Mouse (Mus musculus) bone marrow, adult 2 months (tissue): ENCODE measurements around the gene Fgf2. TPM values are rescaled to one million over a fixed set of nuclear protein-coding genes. Genes with fewer than 3 reads are reported as not detected.

ENCODE experiments used
- H3K27ac ChIP-seq: fragments of 200-500 bp; 2 replicates; pipeline ENCODE4 v1.5.1; 2012; ENCODE audit warnings: low read depth, mild to moderate bottlenecking, control low read depth, inconsistent platforms, low read length; ENCODE audit not compliant: control insufficient read depth, poor library complexity, insufficient read depth
- H3K4me1 ChIP-seq: fragments of 200-500 bp; 2 replicates; pipeline ENCODE4 v1.6.1; 2011; ENCODE audit warnings: low read length; ENCODE audit not compliant: control insufficient read depth, insufficient read depth
- H3K4me3 ChIP-seq: fragments of 200-500 bp; replicated peaks from 2 replicates; pipeline ENCODE3; 2011; ENCODE audit warnings: mild to moderate bottlenecking, low read depth, low read length, control low read depth; ENCODE audit not compliant: control insufficient read depth
- CTCF ChIP-seq: fragments of 200-500 bp; IDR thresholded peaks from 2 replicates; pipeline ENCODE4 v1.5.1; 2011; ENCODE audit warnings: low read length, control low read depth; ENCODE audit not compliant: control insufficient read depth, insufficient read depth
- POLR2A ChIP-seq: fragments of 200-500 bp; IDR thresholded peaks from 2 replicates; pipeline ENCODE4 v1.6.1; 2011; ENCODE audit warnings: low read depth, mild to moderate bottlenecking, control low read depth, low read length, borderline replicate concordance; ENCODE audit not compliant: control insufficient read depth
- WGBS: fragments of 180-500 bp; shearing (Covaris S2); methylation state at CpG from one replicate; pipeline ENCODE4 v1.1.7; 2018; 5-methylcytosine and 5-hydroxymethylcytosine counted together
- polyA plus RNA-seq: library from polyadenylated mRNA; stranded (reverse); fragments of >200 nt; gene quantifications from 2 replicates; pipeline ENCODE4 v1.2.4, GENCODE M21; 2011; ENCODE audit warnings: low replicate concordance; ENCODE audit not compliant: missing spikeins, insufficient read depth, insufficient read length

Gene Fgf2
- polyA plus RNA-seq, 1 experiment = 0.67 TPM

- TF ChIP-seq POLR2A (no peak), CTCF (no peak)
- H3K4me3 ChIP-seq = no peak overlapping the region
- H3K27ac ChIP-seq = no peak overlapping the region
- WGBS = 57% methylated on average over 4 of the region's 4 CpGs
- no peaks in the 10 kb centered on the region; the same call in 1 of the 2 replicates for H3K4me1 ChIP-seq
These were observed 18.4 kb downstream of the Fgf2 start for GRCm38 (mm10) chr3:37366381-37367053.

GRCm38 (mm10) chr3:37370407-37370806, 22.3 kb downstream of the Fgf2 start:
- Histone ChIP-seq H3K4me1 (no peaks in the 10 kb centered on the region; the same call in 1 of the 2 replicates), H3K4me3 (no peak overlapping the region), H3K27ac (no peak overlapping the region)
- no peak for TF ChIP-seq CTCF
- no peak for TF ChIP-seq POLR2A
- 60% methylated on average over 4 of the region's 4 CpGs for WGBS

GRCm38 (mm10) chr3:37373712-37374111, 25.6 kb downstream of the Fgf2 start:
- Histone ChIP-seq H3K4me3 (no peak overlapping the region), H3K4me1 (no peaks in the 10 kb centered on the region; the same call in 1 of the 2 replicates), H3K27ac (no peak overlapping the region)
- TF ChIP-seq CTCF (no peak), POLR2A (no peak)
- 89% methylated on average over 11 of the region's 11 CpGs for WGBS

DNA sequence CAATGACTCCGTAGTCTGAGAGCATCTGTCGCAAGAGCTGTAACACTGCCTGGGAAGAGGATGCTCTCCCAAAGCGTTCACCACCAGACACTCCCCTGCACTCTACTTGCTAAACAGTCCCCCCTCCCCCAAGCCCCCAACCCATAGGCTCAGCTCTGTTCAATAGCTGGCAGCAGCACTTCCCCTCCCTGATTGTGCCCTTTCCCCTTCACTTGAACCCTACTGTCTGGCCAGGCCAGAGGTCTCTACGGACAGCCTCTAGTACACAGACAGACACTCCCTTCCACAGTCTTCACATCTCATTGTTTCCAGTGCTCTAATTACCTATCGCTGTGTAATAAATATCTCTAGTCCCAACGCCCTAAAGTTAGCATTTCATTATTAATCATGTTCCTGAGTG, 29.8 kb downstream of the Fgf2 start:
- no peaks in the 10 kb centered on the region for H3K4me1 ChIP-seq
- no peak overlapping the region for H3K27ac ChIP-seq
- TF ChIP-seq CTCF (no peak), POLR2A (no peak)
- no peak overlapping the region for H3K4me3 ChIP-seq
- 86% methylated on average over 6 of the region's 6 CpGs for WGBS

DNA sequence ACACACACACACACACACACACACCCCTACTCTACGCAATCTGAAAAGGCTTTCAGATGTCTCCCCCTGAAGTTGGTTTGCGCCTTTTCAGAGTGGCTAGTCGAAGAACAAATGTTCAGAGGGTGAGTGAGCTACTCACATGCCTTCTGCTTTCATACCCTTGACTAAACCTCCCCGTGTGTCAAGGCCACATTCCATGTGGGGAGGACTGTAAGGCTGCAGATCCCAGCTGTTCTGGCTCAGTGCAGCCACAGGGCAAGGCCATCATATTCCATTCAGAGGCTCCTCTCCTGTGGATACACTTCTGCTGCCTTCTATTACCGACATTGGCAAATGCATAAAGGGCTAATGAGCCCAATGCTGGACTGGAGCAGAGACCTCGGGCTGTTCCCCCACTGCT, 30.3 kb downstream of the Fgf2 start:
- H3K4me1 ChIP-seq = no peaks in the 10 kb centered on the region
- TF ChIP-seq POLR2A = no peak
- no peak for TF ChIP-seq CTCF
- WGBS = 86% methylated on average over 6 of the region's 6 CpGs

DNA sequence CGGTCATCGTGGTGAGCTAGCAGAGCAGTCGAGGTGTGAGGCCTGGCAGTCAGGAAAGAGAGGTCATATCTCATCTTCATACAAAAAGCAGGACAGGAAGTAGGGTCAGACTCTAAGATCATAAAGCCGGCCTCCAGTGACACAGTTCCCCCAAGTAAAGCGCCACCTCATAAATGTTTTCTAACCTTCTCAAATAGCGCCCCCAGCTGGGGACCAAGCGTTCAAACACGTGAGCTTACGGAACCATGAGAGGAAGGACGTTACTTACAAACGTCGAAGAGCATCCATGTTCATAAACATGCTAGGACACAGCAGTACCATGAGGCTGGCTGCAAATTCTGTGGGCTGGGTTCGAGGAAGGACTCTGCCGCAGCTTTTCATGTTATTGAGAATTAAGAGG, 31.1 kb downstream of the Fgf2 start:
- H3K4me3 ChIP-seq = no peak overlapping the region
- WGBS = 77% methylated on average over 14 of the region's 14 CpGs
- no peak overlapping the region for H3K27ac ChIP-seq
- H3K4me1 ChIP-seq = no peaks in the 10 kb centered on the region
- no peak for TF ChIP-seq POLR2A
- no peak for TF ChIP-seq CTCF

More for the DNA sequence above, 30.3 kb downstream of the Fgf2 start:
- Histone ChIP-seq H3K27ac (no peak overlapping the region), H3K4me3 (no peak overlapping the region)

- 77% methylated on average over 18 of the region's 18 CpGs for WGBS
- H3K27ac ChIP-seq = no peak overlapping the region
- TF ChIP-seq CTCF (no peak), POLR2A (no peak)
These were observed 32.1 kb downstream of the Fgf2 start for GRCm38 (mm10) chr3:37379930-37380881.

DNA sequence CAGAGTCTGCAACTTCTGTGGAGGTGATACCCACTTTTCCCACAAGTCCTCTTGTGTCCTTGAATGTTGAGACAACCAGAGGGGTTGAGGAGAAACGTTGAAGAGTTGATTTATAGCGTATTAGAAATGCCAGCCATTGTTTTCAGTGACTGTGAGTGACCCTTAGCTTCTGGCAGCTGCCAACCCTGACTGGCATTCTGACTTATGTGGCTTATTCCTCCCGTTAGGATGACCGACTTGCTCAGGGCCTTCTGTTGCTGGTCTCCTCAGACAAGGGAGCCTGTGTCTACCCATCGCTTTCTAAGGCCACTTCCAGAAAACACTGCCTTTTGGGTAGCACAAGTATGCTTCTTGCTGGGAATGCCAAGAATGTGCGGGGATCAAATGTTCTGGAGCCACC, 33.3 kb downstream of the Fgf2 start:
- H3K4me1 ChIP-seq = no peaks in the 10 kb centered on the region
- H3K27ac ChIP-seq = no peak overlapping the region
- TF ChIP-seq CTCF (no peak), POLR2A (no peak)
- WGBS = 64% methylated on average over 6 of the region's 6 CpGs
- H3K4me3 ChIP-seq = no peak overlapping the region

More at GRCm38 (mm10) chr3:37379930-37380881, 32.1 kb downstream of the Fgf2 start:
- Histone ChIP-seq H3K4me3 (no peak overlapping the region), H3K4me1 (no peaks in the 10 kb centered on the region)
